Mouse (Mus musculus): ENCODE measurements around the gene Ciart.
"Not testable (repeated sequence)": the region's sequence is repeated elsewhere in the genome, so short reads cannot be mapped to it uniquely, and the experiment has no call there.

The Ciart gene

GRCm38 (mm10) chr3:95865050-95865449 is 17.0 kb downstream of the Ciart start:
- DNase-seq (ENCODE audit: low read depth, low spot score): no peak

- no peak for DNase-seq (ENCODE audit: low read depth, low spot score)
These were observed 18.5 kb downstream of the Ciart start for GRCm38 (mm10) chr3:95863578-95863977.

GRCm38 (mm10) chr3:95861796-95862195 is 20.3 kb downstream of the Ciart start:
- DNase-seq (ENCODE audit: low read depth, low spot score): peak; percentile 81

DNA sequence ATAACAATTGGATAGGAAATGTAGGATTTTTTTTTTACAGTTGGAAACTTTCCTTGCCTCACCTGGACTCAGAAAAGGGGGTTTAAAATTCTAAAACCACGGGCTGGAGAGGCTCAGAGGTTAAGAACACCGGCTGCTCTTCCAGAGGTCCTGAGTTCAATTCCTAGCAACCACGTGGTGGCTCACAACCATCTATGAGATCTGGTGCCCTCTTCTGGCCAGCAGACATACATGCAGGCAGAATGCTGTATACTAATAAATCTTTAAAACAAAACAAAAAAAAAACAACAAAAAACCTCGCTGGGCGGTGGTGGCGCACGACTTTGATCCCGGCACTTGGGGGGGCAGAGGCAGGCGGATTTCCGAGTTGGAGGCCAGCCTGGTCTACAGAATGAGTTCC is 20.8 kb downstream of the Ciart start:
- no peak for DNase-seq (ENCODE audit: low read depth, low spot score)

DNA sequence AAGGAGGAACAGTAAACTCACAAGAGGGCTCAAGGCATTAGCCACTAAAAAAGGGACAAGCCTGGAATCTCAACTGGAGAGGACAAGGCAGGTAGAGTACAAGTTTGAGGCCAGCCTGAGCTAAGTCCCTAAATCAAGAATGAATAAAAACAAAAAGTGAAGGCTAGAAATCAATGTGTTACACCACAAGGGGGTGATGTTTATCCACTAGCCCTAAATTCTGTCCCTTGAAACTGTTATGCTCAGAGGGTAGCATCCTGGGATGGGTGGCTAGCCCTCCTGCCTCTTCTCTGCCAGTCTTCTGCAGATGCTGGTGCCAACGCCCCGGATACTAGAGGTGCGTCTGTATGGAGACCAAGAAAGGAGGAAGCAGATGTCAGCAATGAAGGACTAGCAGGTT is 21.7 kb downstream of the Ciart start:
- DNase-seq (ENCODE audit: low read depth, low spot score): no peak

DNA sequence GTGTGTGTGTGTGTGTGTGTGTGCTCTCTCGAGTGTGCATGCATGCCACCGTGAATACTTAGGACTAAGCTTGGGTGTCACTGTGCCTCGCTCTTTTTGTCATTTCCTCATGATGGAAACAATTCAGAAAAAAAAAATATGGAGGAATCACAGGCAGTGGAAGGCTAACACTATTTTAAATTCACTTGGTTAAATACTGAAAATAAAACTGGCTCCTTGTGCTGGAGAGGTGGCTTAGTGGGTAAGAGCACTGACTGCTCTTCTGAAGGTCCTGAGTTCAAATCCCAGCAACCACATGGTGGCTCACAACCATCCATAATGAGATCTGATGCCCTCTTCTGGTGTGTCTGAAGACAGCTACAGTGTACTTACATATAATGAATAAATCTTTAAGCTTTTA is 23.8 kb downstream of the Ciart start:
- DNase-seq (ENCODE audit: low read depth, low spot score): not testable (repeated sequence)

GRCm38 (mm10) chr3:95857050-95857449 is 25.0 kb downstream of the Ciart start:
- not testable (repeated sequence) for DNase-seq (ENCODE audit: low read depth, low spot score)

GRCm38 (mm10) chr3:95856115-95856514 is 25.9 kb downstream of the Ciart start:
- peak; percentile 11 for DNase-seq (ENCODE audit: low read depth, low spot score)

- peak; percentile 84 for DNase-seq (ENCODE audit: low read depth, low spot score)
These were observed 26.5 kb downstream of the Ciart start, which contains the start of gene Prpf3 for GRCm38 (mm10) chr3:95855502-95856089. Prpf3 (minus strand) TSS chr3:95855885.

GRCm38 (mm10) chr3:95851317-95851716 is 30.7 kb downstream of the Ciart start:
- DNase-seq (ENCODE audit: low read depth, low spot score): no peak

DNA sequence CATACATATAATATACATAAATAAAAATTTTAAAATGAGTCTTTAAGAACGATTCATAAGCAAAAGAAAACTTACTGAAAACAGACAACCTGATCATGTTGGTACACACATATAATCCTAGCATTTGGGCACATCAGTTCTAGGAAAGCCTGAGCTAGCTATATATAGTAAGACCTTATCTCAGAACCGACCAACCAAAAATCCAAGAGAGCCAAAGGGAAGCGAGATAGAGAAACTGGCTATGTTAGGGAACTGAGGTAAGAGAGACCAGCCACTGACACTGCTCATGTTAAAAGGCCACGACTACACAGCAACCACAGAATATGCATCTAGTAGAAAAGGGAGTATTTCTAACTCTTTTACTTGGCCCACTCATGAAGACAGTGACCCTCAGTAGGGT is 31.4 kb downstream of the Ciart start:
- no peak for DNase-seq (ENCODE audit: low read depth, low spot score)

DNA sequence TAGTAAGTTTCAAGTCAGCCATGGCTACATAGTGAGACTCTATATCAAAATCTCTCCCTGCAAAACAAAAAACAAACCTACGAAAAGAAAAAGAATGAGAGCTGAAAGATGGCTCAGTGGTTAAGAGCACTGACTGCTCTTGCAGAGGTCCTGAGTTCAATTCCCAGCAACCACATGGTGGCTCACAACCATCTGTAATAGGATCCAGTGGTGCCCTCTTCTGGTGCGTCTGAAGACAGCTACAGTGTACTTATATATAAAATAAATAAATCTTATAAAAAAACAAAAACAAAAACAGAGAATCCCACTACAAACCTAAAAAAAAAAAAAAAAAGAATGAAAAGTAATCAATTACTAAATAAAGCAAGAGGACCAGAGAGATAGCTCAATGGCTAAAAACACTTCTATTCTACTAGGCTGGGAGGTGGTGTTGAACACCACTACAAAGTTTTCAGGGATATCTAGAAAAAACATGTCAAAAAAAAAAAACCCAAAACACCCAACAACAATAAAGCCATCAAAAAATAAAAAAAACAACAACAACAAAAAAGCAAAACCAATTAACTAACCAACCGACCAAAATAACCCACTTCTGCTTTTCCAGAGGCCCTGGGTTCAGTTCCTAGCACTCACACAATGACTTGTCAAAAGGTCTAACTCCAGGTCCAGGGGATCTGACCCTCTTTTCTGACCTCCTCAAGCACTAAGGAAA is 39.4 kb downstream of the Ciart start:
- no peak for DNase-seq (ENCODE audit: low read depth, low spot score)

DNA sequence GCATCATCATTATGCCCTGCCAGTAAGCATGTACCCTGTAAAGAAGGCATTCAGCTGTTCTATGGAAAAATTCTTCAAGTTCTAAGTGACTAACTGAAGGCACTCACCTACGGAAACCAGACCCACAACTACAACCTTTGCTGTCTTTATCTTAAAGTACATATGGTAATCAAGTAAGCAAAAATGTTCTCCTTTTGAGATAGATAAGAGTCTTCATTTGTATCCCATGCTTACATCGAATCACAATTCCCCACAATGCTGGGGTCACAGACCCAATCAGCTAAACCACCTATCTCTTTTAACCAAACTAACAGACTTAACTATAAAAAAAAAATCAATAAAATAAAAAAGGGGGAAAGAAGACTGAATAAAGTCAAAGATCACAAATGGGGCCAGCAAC is 42.8 kb downstream of the Ciart start:
- no peak for DNase-seq (ENCODE audit: low read depth, low spot score)

DNA sequence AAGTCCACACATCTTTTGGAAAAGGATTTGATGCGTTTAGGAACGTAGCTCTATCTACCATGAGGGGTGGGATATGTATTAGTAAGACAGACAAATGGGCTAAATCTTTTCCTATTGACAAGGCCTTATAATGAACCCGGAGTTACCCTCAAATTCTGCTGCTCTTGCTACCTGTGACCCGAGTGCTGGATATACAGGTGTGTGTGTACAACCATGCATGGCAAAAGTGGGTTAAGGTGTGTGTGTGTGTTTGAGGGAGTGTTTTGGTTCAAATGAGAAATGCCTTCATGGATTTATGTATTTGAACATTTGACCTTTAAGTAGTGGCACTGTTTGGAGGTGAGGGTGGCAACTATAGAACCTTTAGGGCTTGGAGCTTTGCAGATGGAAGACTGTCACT is 53.0 kb downstream of the Ciart start:
- no peak for DNase-seq (ENCODE audit: low read depth, low spot score)
